Mouse (Mus musculus) liver, embryonic 14.5 days (tissue): Measurements from ENCODE around the gene Xpo5.

Experiments
- CTCF ChIP-seq: IDR thresholded peaks from 2 replicates; pipeline ENCODE4 v1.5.1; 2016; ENCODE audit warnings: antibody characterized with exemption, low read depth, control low read depth
- EP300 ChIP-seq: IDR thresholded peaks from 2 replicates; pipeline ENCODE4 v1.6.1; 2016; ENCODE audit warnings: antibody characterized with exemption, low read depth

GRCm38 (mm10) chr17:46243624-46244023, 41.0 kb downstream of the Xpo5 start:
- TF ChIP-seq CTCF, result no peak
- no peak for TF ChIP-seq EP300
